Mouse (Mus musculus): ENCODE measurements around the gene Stap1. TPM values are rescaled to one million over a fixed set of nuclear protein-coding genes. Genes with fewer than 3 reads are reported as not detected.

Stap1 gene
- polyA plus RNA-seq, 1 experiment from 2014 or later, result 0.27 TPM

- Histone ChIP-seq H3K4me2 (replicated peaks; ENCODE audit: low read depth, low read length) (no peak overlapping the region), H3K27ac (ENCODE audit: low read length) (no peak overlapping the region), H3K36me3 (ENCODE audit: insufficient read depth, low read length) (no peaks in the 10 kb centered on the region), H3K4me3 (ENCODE audit: low read length) (no peak overlapping the region), H3K4me1 (ENCODE audit: insufficient read depth, low read length) (no peaks in the 10 kb centered on the region), H3K9me3 (ENCODE audit: low read length) (no peaks in the 10 kb centered on the region), H3K9ac (replicated peaks; ENCODE audit: low read length) (no peak overlapping the region), H3K27me3 (ENCODE audit: insufficient read depth, low read length) (no peaks in the 10 kb centered on the region)
- 81% methylated on average over 3 of the region's 3 CpGs for WGBS
- ATAC-seq (ENCODE audit: low FRiP score, low TSS enrichment), result no peak
Observed at GRCm38 (mm10) chr5:86078720-86079334, 7.3 kb downstream of the Stap1 start.

- Histone ChIP-seq H3K4me3 (ENCODE audit: low read length) (no peak overlapping the region), H3K27ac (ENCODE audit: low read length) (no peak overlapping the region), H3K9me3 (ENCODE audit: low read length) (no peaks in the 10 kb centered on the region), H3K4me1 (ENCODE audit: insufficient read depth, low read length) (no peaks in the 10 kb centered on the region), H3K9ac (replicated peaks; ENCODE audit: low read length) (no peak overlapping the region), H3K27me3 (ENCODE audit: insufficient read depth, low read length) (no peaks in the 10 kb centered on the region), H3K36me3 (ENCODE audit: insufficient read depth, low read length) (no peaks in the 10 kb centered on the region), H3K4me2 (replicated peaks; ENCODE audit: low read depth, low read length) (no peak overlapping the region)
- 78% methylated on average over 6 of the region's 6 CpGs for WGBS
- no peak for ATAC-seq (ENCODE audit: low FRiP score, low TSS enrichment)
Observed at GRCm38 (mm10) chr5:86083987-86084386, 12.4 kb downstream of the Stap1 start.

GRCm38 (mm10) chr5:86084979-86085378 is 13.4 kb downstream of the Stap1 start:
- Histone ChIP-seq H3K4me2 (replicated peaks; ENCODE audit: low read depth, low read length) (no peak overlapping the region), H3K9ac (replicated peaks; ENCODE audit: low read length) (no peak overlapping the region), H3K27me3 (ENCODE audit: insufficient read depth, low read length) (no peaks in the 10 kb centered on the region), H3K4me1 (ENCODE audit: insufficient read depth, low read length) (no peaks in the 10 kb centered on the region), H3K9me3 (ENCODE audit: low read length) (no peaks in the 10 kb centered on the region), H3K27ac (ENCODE audit: low read length) (no peak overlapping the region), H3K36me3 (ENCODE audit: insufficient read depth, low read length) (no peaks in the 10 kb centered on the region), H3K4me3 (ENCODE audit: low read length) (no peak overlapping the region)
- no peak for ATAC-seq (ENCODE audit: low FRiP score, low TSS enrichment)
- WGBS, result 86% methylated on average over 7 of the region's 7 CpGs

GRCm38 (mm10) chr5:86086751-86087150 is 15.2 kb downstream of the Stap1 start:
- Histone ChIP-seq H3K9me3 (ENCODE audit: low read length) (no peaks in the 10 kb centered on the region), H3K27ac (ENCODE audit: low read length) (no peak overlapping the region), H3K27me3 (ENCODE audit: insufficient read depth, low read length) (no peaks in the 10 kb centered on the region), H3K9ac (replicated peaks; ENCODE audit: low read length) (no peak overlapping the region), H3K4me1 (ENCODE audit: insufficient read depth, low read length) (no peaks in the 10 kb centered on the region), H3K4me3 (ENCODE audit: low read length) (no peak overlapping the region), H3K36me3 (ENCODE audit: insufficient read depth, low read length) (no peaks in the 10 kb centered on the region), H3K4me2 (replicated peaks; ENCODE audit: low read depth, low read length) (no peak overlapping the region)
- no peak for ATAC-seq (ENCODE audit: low FRiP score, low TSS enrichment)
- 73% methylated on average over 6 of the region's 6 CpGs for WGBS

GRCm38 (mm10) chr5:86094754-86095153 is 23.2 kb downstream of the Stap1 start:
- Histone ChIP-seq H3K27me3 (ENCODE audit: insufficient read depth, low read length) (no peaks in the 10 kb centered on the region), H3K4me2 (replicated peaks; ENCODE audit: low read depth, low read length) (no peak overlapping the region), H3K9me3 (ENCODE audit: low read length) (no peaks in the 10 kb centered on the region), H3K4me3 (ENCODE audit: low read length) (no peak overlapping the region), H3K9ac (replicated peaks; ENCODE audit: low read length) (no peak overlapping the region), H3K27ac (ENCODE audit: low read length) (no peak overlapping the region), H3K36me3 (ENCODE audit: insufficient read depth, low read length) (no peaks in the 10 kb centered on the region), H3K4me1 (ENCODE audit: insufficient read depth, low read length) (no peaks in the 10 kb centered on the region)
- WGBS, result 88% methylated on average over 9 of the region's 9 CpGs
- ATAC-seq (ENCODE audit: low FRiP score, low TSS enrichment), result no peak

GRCm38 (mm10) chr5:86098988-86099387 is 27.4 kb downstream of the Stap1 start:
- Histone ChIP-seq H3K27ac (ENCODE audit: low read length) (no peak overlapping the region), H3K9me3 (ENCODE audit: low read length) (no peaks in the 10 kb centered on the region), H3K36me3 (ENCODE audit: insufficient read depth, low read length) (no peaks in the 10 kb centered on the region), H3K27me3 (ENCODE audit: insufficient read depth, low read length) (no peaks in the 10 kb centered on the region), H3K9ac (replicated peaks; ENCODE audit: low read length) (no peak overlapping the region), H3K4me2 (replicated peaks; ENCODE audit: low read depth, low read length) (no peak overlapping the region), H3K4me3 (ENCODE audit: low read length) (no peak overlapping the region), H3K4me1 (ENCODE audit: insufficient read depth, low read length) (no peaks in the 10 kb centered on the region)
- ATAC-seq (ENCODE audit: low FRiP score, low TSS enrichment), result no peak
- WGBS, result 89% methylated on average over 3 of the region's 3 CpGs

- Histone ChIP-seq H3K9ac (replicated peaks; ENCODE audit: low read length) (no peak overlapping the region), H3K4me1 (ENCODE audit: insufficient read depth, low read length) (no peaks in the 10 kb centered on the region), H3K4me2 (replicated peaks; ENCODE audit: low read depth, low read length) (no peak overlapping the region), H3K9me3 (ENCODE audit: low read length) (no peaks in the 10 kb centered on the region), H3K4me3 (ENCODE audit: low read length) (no peak overlapping the region), H3K27ac (ENCODE audit: low read length) (no peak overlapping the region), H3K36me3 (ENCODE audit: insufficient read depth, low read length) (no peaks in the 10 kb centered on the region), H3K27me3 (ENCODE audit: insufficient read depth, low read length) (no peaks in the 10 kb centered on the region)
- ATAC-seq (ENCODE audit: low FRiP score, low TSS enrichment), result no peak
- WGBS, result 85% methylated on average over 3 of the region's 3 CpGs
Observed at GRCm38 (mm10) chr5:86100621-86101020, 29.1 kb downstream of the Stap1 start.

GRCm38 (mm10) chr5:86102176-86102575 is 30.6 kb downstream of the Stap1 start:
- H3K9ac ChIP-seq (replicated peaks; ENCODE audit: low read length), result no peak overlapping the region
- H3K27ac ChIP-seq (ENCODE audit: low read length), result no peak overlapping the region
- WGBS, result 94% methylated on average over 2 of the region's 2 CpGs
- no peak for ATAC-seq (ENCODE audit: low FRiP score, low TSS enrichment)
- H3K9me3 ChIP-seq (ENCODE audit: low read length), result no peaks in the 10 kb centered on the region
- H3K36me3 ChIP-seq (ENCODE audit: insufficient read depth, low read length), result no peaks in the 10 kb centered on the region
- H3K4me3 ChIP-seq (ENCODE audit: low read length), result no peak overlapping the region
- H3K4me2 ChIP-seq (replicated peaks; ENCODE audit: low read depth, low read length), result no peak overlapping the region
- H3K4me1 ChIP-seq (ENCODE audit: insufficient read depth, low read length), result no peaks in the 10 kb centered on the region
- no peaks in the 10 kb centered on the region for H3K27me3 ChIP-seq (ENCODE audit: insufficient read depth, low read length)

GRCm38 (mm10) chr5:86106610-86107009 is 35.1 kb downstream of the Stap1 start:
- no peaks in the 10 kb centered on the region for H3K4me1 ChIP-seq (ENCODE audit: insufficient read depth, low read length)
- no peaks in the 10 kb centered on the region for H3K27me3 ChIP-seq (ENCODE audit: insufficient read depth, low read length)
- no peak overlapping the region for H3K9ac ChIP-seq (replicated peaks; ENCODE audit: low read length)
- WGBS, result 81% methylated on average over 2 of the region's 2 CpGs
- H3K27ac ChIP-seq (ENCODE audit: low read length), result no peak overlapping the region
- no peak overlapping the region for H3K4me3 ChIP-seq (ENCODE audit: low read length)
- no peaks in the 10 kb centered on the region for H3K9me3 ChIP-seq (ENCODE audit: low read length)
- ATAC-seq (ENCODE audit: low FRiP score, low TSS enrichment), result no peak
- H3K4me2 ChIP-seq (replicated peaks; ENCODE audit: low read depth, low read length), result no peak overlapping the region
- peaks cover 6% of the 10 kb centered on the region; the same call in 1 of the 2 replicates for H3K36me3 ChIP-seq (ENCODE audit: insufficient read depth, low read length)

GRCm38 (mm10) chr5:86111074-86111473 is 39.5 kb downstream of the Stap1 start:
- Histone ChIP-seq H3K9me3 (ENCODE audit: low read length) (no peaks in the 10 kb centered on the region), H3K27ac (ENCODE audit: low read length) (no peak overlapping the region), H3K9ac (replicated peaks; ENCODE audit: low read length) (no peak overlapping the region), H3K27me3 (ENCODE audit: insufficient read depth, low read length) (no peaks in the 10 kb centered on the region), H3K4me2 (replicated peaks; ENCODE audit: low read depth, low read length) (no peak overlapping the region), H3K4me1 (ENCODE audit: insufficient read depth, low read length) (no peaks in the 10 kb centered on the region), H3K36me3 (ENCODE audit: insufficient read depth, low read length) (peaks cover 9% of the 10 kb centered on the region; the same call in 1 of the 2 replicates), H3K4me3 (ENCODE audit: low read length) (no peak overlapping the region)
- ATAC-seq (ENCODE audit: low FRiP score, low TSS enrichment), result no peak
- 96% methylated on average over 1 of the region's 1 CpGs for WGBS
